In the genomic region with DNA sequence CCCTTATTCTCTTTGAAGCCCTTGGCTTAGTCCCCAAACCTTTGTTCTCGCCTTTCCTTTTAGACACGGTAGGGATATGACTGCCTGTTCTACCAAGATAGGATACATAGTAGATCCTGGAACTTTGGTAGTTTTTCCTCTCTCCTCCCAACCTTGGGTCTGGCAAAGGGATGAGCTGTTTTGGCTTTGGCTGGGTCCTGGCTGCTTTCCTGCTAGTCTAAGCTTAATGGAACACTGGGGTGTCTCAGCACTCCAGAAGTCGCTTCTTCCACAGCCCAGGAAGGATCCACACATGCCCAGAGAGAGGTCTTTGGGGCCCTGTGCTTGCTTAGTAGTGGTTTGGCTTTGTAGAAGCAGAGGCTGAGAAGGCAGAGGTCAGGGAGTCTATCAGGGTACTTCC, we compare ENCODE assay signal across 24 mouse cellular contexts. TPM values are rescaled to one million over a fixed set of nuclear protein-coding genes. Genes with fewer than 3 reads are reported as not detected.
DNase-seq lines count a peak whose midpoint lies in the region; ATAC-seq lines count a peak whose summit lies in the region.
"Had no signal": no experiment of that assay in that cellular context is flagged by ENCODE, and none has a peak within 500 bp of the region (broad histone marks: within the 10 kb centered on the region; RNA-seq: fewer than 3 reads in every experiment).

No protein-coding gene starts in this region.

- 74% methylated on average over 3 of the region's 3 CpGs for WGBS in midbrain, embryonic 10.5 days
- 56% methylated on average over 3 of the region's 3 CpGs for WGBS in midbrain, embryonic 14.5 days

- no peak overlapping the region for H3K4me2 ChIP-seq in midbrain, embryonic 14.5 days (ENCODE audit: low read length)
- H3K4me2 ChIP-seq: heart, embryonic 11.5 days; heart, embryonic 15.5 days; hindbrain, embryonic 14.5 days; intestine, embryonic 15.5 days had no signal

- 0 out of 2 replicates have a peak, but pooled peaks cover 6% of the 10 kb centered on the region for H3K27me3 ChIP-seq in midbrain, embryonic 10.5 days (ENCODE audit: low read depth, poor library complexity, severe bottlenecking)
- no peaks in the 10 kb centered on the region for H3K27me3 ChIP-seq in midbrain, embryonic 14.5 days (ENCODE audit: control insufficient read depth, insufficient read depth, low read length)
- H3K27me3 ChIP-seq: intestine, embryonic 15.5 days had no signal

- no peaks in the 10 kb centered on the region for H3K36me3 ChIP-seq in midbrain, embryonic 10.5 days
- peaks cover 11% of the 10 kb centered on the region; the same call in 1 of the 2 replicates for H3K36me3 ChIP-seq in midbrain, embryonic 14.5 days (ENCODE audit: control insufficient read depth, insufficient read depth, low read length)
- H3K36me3 ChIP-seq: G1E; heart, embryonic 15.5 days; hindbrain, embryonic 10.5 days; intestine, embryonic 15.5 days had no signal

- ATAC-seq in midbrain, embryonic 14.5 days (ENCODE audit: low FRiP score, low TSS enrichment), result no peak
- ATAC-seq: CD4-positive, CD25-positive, alpha-beta regulatory T cell, adult 4 months; forebrain, embryonic 14.5 days; intestine, embryonic 15.5 days had no signal

- no peak overlapping the region for H3K4me3 ChIP-seq in midbrain, embryonic 10.5 days
- H3K4me3 ChIP-seq in midbrain, embryonic 14.5 days (replicated peaks; ENCODE audit: low read depth, low read length), result no peak overlapping the region
- H3K4me3 ChIP-seq: heart, adult 2 months; heart, embryonic 15.5 days; hindbrain, embryonic 10.5 days; intestine, embryonic 15.5 days had no signal

- DNase-seq in cerebellum, adult 18-20 months, result peak; percentile 70 to 71
- DNase-seq in cerebellum, postnatal 4 days (ENCODE audit: low spot score in 2 of 2), result no peak
- peak; percentile 53 to 63 for DNase-seq in cerebellum, postnatal 10 days
- no peak for DNase-seq in cerebellum, adult 8-10 months
- no peak for DNase-seq in midbrain, embryonic 10.5 days (ENCODE audit: low spot score)
- no peak for DNase-seq in midbrain, embryonic 14.5 days
- DNase-seq in cerebellum, postnatal 36 days, result peak; percentile 63 to 67
- no peak for DNase-seq in heart, postnatal 25 days (ENCODE audit: low spot score)
- DNase-seq: adrenal gland, adult 8-10 months; adrenal gland, postnatal 36 days; B cell, adult 2 months; gastrocnemius, postnatal 14 days; heart, adult 2 months; heart, postnatal 14 days; kidney, adult 18-20 months had no signal

- intact Hi-C loops in heart, postnatal 25 days (cut with DNase I), result no loop called here

- peak overlapping the region; percentile 30; the same call in 1 of the 2 replicates for H3K27ac ChIP-seq in midbrain, embryonic 10.5 days (replicated peaks)
- no peak overlapping the region for H3K27ac ChIP-seq in midbrain, embryonic 14.5 days (replicated peaks; ENCODE audit: low read depth, low read length)
- H3K27ac ChIP-seq: heart, adult 2 months; heart, embryonic 15.5 days; hindbrain, embryonic 14.5 days; intestine, embryonic 15.5 days had no signal

- H3K9me3 ChIP-seq in midbrain, embryonic 10.5 days (replicated peaks), result no peaks in the 10 kb centered on the region
- no peaks in the 10 kb centered on the region for H3K9me3 ChIP-seq in midbrain, embryonic 14.5 days (ENCODE audit: control insufficient read depth, low read length)
- H3K9me3 ChIP-seq: G1E; heart, embryonic 15.5 days; hindbrain, embryonic 10.5 days; intestine, embryonic 15.5 days had no signal

- peaks cover 36% of the 10 kb centered on the region for H3K4me1 ChIP-seq in midbrain, embryonic 10.5 days
- peaks cover 33% of the 10 kb centered on the region for H3K4me1 ChIP-seq in midbrain, embryonic 14.5 days (ENCODE audit: control insufficient read depth, insufficient read depth, low read length)
- H3K4me1 ChIP-seq: heart, embryonic 15.5 days; intestine, embryonic 15.5 days had no signal

- no peak overlapping the region for H3K9ac ChIP-seq in midbrain, embryonic 14.5 days (replicated peaks; ENCODE audit: low read length)
- H3K9ac ChIP-seq: heart, embryonic 15.5 days; hindbrain, embryonic 14.5 days; intestine, embryonic 15.5 days had no signal

RNA-seq across cellular contexts. Expression of a gene that starts 27.7 kb away (rescaled TPM):
- polyA plus RNA-seq in midbrain, embryonic 10.5 days (2016; fragmentation: Nextera tagmentation; extraction: Ambion mirVana), result 0.37 and 1.3 TPM in 2 replicates
- 13.9 and 15.4 TPM in 2 replicates for polyA plus RNA-seq in midbrain, embryonic 14.5 days (2014; fragmentation: Nextera tagmentation; extraction: Ambion mirVana)
- total RNA-seq in heart, postnatal 25 days (2021), result under 1 TPM; 0.03 to 0.05 TPM
- polyA plus RNA-seq: G1E; heart, embryonic 15.5 days had no signal

RNA-seq across cellular contexts. Expression of a gene that starts 47.7 kb away (rescaled TPM):
- not detected in 2 replicates for polyA plus RNA-seq in midbrain, embryonic 10.5 days (2016; fragmentation: Nextera tagmentation; extraction: Ambion mirVana)
- not detected in 2 replicates for polyA plus RNA-seq in midbrain, embryonic 14.5 days (2014; fragmentation: Nextera tagmentation; extraction: Ambion mirVana)
- total RNA-seq in heart, postnatal 25 days (2021), result not detected
- total RNA-seq: adrenal gland, adult 8-10 months; adrenal gland, postnatal 36 days; heart, adult 2 months; heart, postnatal 14 days had no signal
- polyA plus RNA-seq: CD4-positive, CD25-positive, alpha-beta regulatory T cell, adult 4 months; forebrain, embryonic 14.5 days; G1E; gonadal fat pad, adult 2 months; heart, adult 2 months had no signal

Comparison
In these comparisons a context has a peak if more than half of its experiments do, and no peak if none do; other contexts are left out.
1. DNase-seq: peak in cerebellum, adult 18-20 months (2 of 2), cerebellum, postnatal 10 days (2 of 2) and cerebellum, postnatal 36 days (2 of 2); none in cerebellum, postnatal 4 days (0 of 2), cerebellum, adult 8-10 months (single experiment), midbrain, embryonic 10.5 days (single experiment), midbrain, embryonic 14.5 days (single experiment) and heart, postnatal 25 days (single experiment).